Mouse (Mus musculus) Patski (cell line): ENCODE measurements at regions not wholly inside any gene's neighbourhood (a gene's known extent, or its start where the extent isn't known, plus 50 kb on each side); places are given as distances from the start of the nearest gene placed in this dataset.

ENCODE experiments used
- ATAC-seq: fragments of 100-300 bp; one replicate; pipeline ENCODE4 v1.8.0; 2021
- CTCF ChIA-PET: fragments of 350-600 bp; sonication (Branson Sonifier 250); formaldehyde crosslinking; loops from one replicate; lab custom pipeline; 2022; ENCODE audit warnings: inconsistent platforms; lab: Charles Lee
- POLR2A ChIA-PET: fragments of 350-600 bp; sonication (Branson Sonifier 250); formaldehyde crosslinking; loops from one replicate; lab custom pipeline; 2022; ENCODE audit warnings: antibody characterized with exemption, inconsistent platforms; lab: Charles Lee
- DNase-seq: peaks from one replicate; pipeline ENCODE4 v3.0.0-alpha.2; 2011; ENCODE audit warnings: low read depth, low spot score
- H3K27me3 ChIP-seq: fragments of 371-371 bp; one replicate; pipeline ENCODE4 v1.5.1; 2021
- CTCF ChIP-seq: fragments of 100-300 bp; IDR thresholded peaks from one replicate; pipeline ENCODE4 v1.5.1; 2021
- in situ Hi-C: fragments of 300-500 bp; cut with MboI; formaldehyde crosslinking; loops from 3 replicates; pipeline ENCODE4 v1.11.1; 2018; ENCODE audit warnings: low pct_unique_long_range_greater_than_20kb, mixed read lengths

GRCm38 (mm10) chr19:27513535-27513934, 83.9 kb upstream of the Pum3 start:
- CTCF ChIA-PET, result no interaction called here
- in situ Hi-C loops, result no loop called here
- ATAC-seq, result no peak
- H3K27me3 ChIP-seq, result peaks cover 72% of the 10 kb centered on the region
- POLR2A ChIA-PET, result no interaction called here
- no peak for DNase-seq
- TF ChIP-seq CTCF, result no peak

- POLR2A ChIA-PET, result no interaction called here
- H3K27me3 ChIP-seq, result peaks cover 78% of the 10 kb centered on the region
- ATAC-seq, result no peak
- CTCF ChIA-PET, result interaction anchor here (1.3 kb wide), 1 partner anchor 21 kb away, joined by 4 read pairs; no protein-coding TSS in a partner anchor
- in situ Hi-C loops, result no loop called here
- no peak for TF ChIP-seq CTCF
- no peak for DNase-seq
These were observed 81.7 kb upstream of the Pum3 start for GRCm38 (mm10) chr19:27511340-27511739.

GRCm38 (mm10) chr19:27509956-27510639, 80.5 kb upstream of the Pum3 start:
- ATAC-seq, result no peak
- in situ Hi-C loops, result no loop called here
- no peak for TF ChIP-seq CTCF
- ChIA-PET POLR2A (no interaction called here), CTCF (no interaction called here)
- DNase-seq, result no peak
- peaks cover 77% of the 10 kb centered on the region for H3K27me3 ChIP-seq

- ATAC-seq, result no peak
- TF ChIP-seq CTCF, result no peak
- in situ Hi-C loops, result no loop called here
- ChIA-PET POLR2A (no interaction called here), CTCF (no interaction called here)
- no peak for DNase-seq
- peaks cover 25% of the 10 kb centered on the region for H3K27me3 ChIP-seq
These were observed 68.7 kb upstream of the Pum3 start for GRCm38 (mm10) chr19:27498278-27498677.

GRCm38 (mm10) chr19:27492468-27492867, 62.8 kb upstream of the Pum3 start:
- ATAC-seq (no peak), DNase-seq (no peak)
- CTCF ChIA-PET, result no interaction called here
- POLR2A ChIA-PET, result no interaction called here
- in situ Hi-C loops, result no loop called here
- peaks cover 22% of the 10 kb centered on the region for H3K27me3 ChIP-seq
- no peak for TF ChIP-seq CTCF

- CTCF ChIA-PET, result no interaction called here
- ATAC-seq, result no peak
- peaks cover 22% of the 10 kb centered on the region for H3K27me3 ChIP-seq
- in situ Hi-C loops, result no loop called here
- POLR2A ChIA-PET, result no interaction called here
- no peak for TF ChIP-seq CTCF
- DNase-seq, result no peak
These were observed 62.2 kb upstream of the Pum3 start for GRCm38 (mm10) chr19:27491873-27492272.

- TF ChIP-seq CTCF, result no peak
- CTCF ChIA-PET, result interaction anchor here (1.2 to 1.4 kb wide), 2 partner anchors 9 to 22 kb away, joined by 3 to 5 read pairs; no protein-coding TSS in a partner anchor
- ATAC-seq, result no peak
- no peak for DNase-seq
- in situ Hi-C loops, result no loop called here
- H3K27me3 ChIP-seq, result peaks cover 45% of the 10 kb centered on the region
- POLR2A ChIA-PET, result no interaction called here
These were observed 59.4 kb upstream of the Pum3 start for GRCm38 (mm10) chr19:27489053-27489452.
